Mouse (Mus musculus): ENCODE data around the gene Cdca8. TPM values are rescaled to one million over a fixed set of nuclear protein-coding genes. Genes with fewer than 3 reads are reported as not detected.
"Not testable (repeated sequence)": the region's sequence is repeated elsewhere in the genome, so short reads cannot be mapped to it uniquely, and the experiment has no call there.

Cdca8 gene
- 1 to 10 TPM; 3.3 to 3.4 TPM for total RNA-seq (2021)
- long read RNA-seq, experiment 1, partial matches to known transcripts: 0 of 3 reads
- long read RNA-seq, experiment 1, other reads (novel, unspliced or antisense): 2 of 3 reads
- long read RNA-seq, experiment 2, transcript Cdca8-202 (10 exons, 1,626 nt): major isoform, 9 of 10 reads
- long read RNA-seq, experiment 2, partial matches to known transcripts: 0 of 10 reads
- long read RNA-seq, experiment 2, other reads (novel, unspliced or antisense): 1 of 10 reads

- DNase-seq (ENCODE audit: low spot score in 2 of 2): not testable (repeated sequence)
These were observed at the start of gene Cdca8 for GRCm38 (mm10) chr4:124939211-124939610. Cdca8 (minus strand) TSS chr4:124939311.

GRCm38 (mm10) chr4:124988382-124988781 is 49.3 kb upstream of the Cdca8 start:
- no peak for DNase-seq (ENCODE audit: low spot score in 2 of 2)

GRCm38 (mm10) chr4:124987711-124988097 is 48.6 kb upstream of the Cdca8 start:
- no peak for DNase-seq (ENCODE audit: low spot score in 2 of 2)

GRCm38 (mm10) chr4:124986739-124987710 is 47.9 kb upstream of the Cdca8 start:
- DNase-seq (ENCODE audit: low spot score in 2 of 2): no peak

- no peak for DNase-seq (ENCODE audit: low spot score in 2 of 2)
These were observed 46.8 kb upstream of the Cdca8 start, which contains the start of gene Rspo1 for GRCm38 (mm10) chr4:124985671-124986602. Rspo1 (plus strand) TSS chr4:124986430.

GRCm38 (mm10) chr4:124984871-124985670 is 46.0 kb upstream of the Cdca8 start:
- DNase-seq (ENCODE audit: low spot score in 2 of 2): no peak

GRCm38 (mm10) chr4:124983893-124984526 is 44.9 kb upstream of the Cdca8 start:
- DNase-seq (ENCODE audit: low spot score in 2 of 2): no peak

GRCm38 (mm10) chr4:124978201-124978600 is 39.1 kb upstream of the Cdca8 start:
- DNase-seq (ENCODE audit: low spot score in 2 of 2): no peak

- no peak for DNase-seq (ENCODE audit: low spot score in 2 of 2)
These were observed 34.2 kb upstream of the Cdca8 start for GRCm38 (mm10) chr4:124973296-124973695.

- DNase-seq (ENCODE audit: low spot score in 2 of 2): no peak
These were observed 33.2 kb upstream of the Cdca8 start for GRCm38 (mm10) chr4:124972316-124972715.

- DNase-seq (ENCODE audit: low spot score in 2 of 2): no peak
These were observed 32.0 kb upstream of the Cdca8 start for GRCm38 (mm10) chr4:124971094-124971493.

- no peak for DNase-seq (ENCODE audit: low spot score in 2 of 2)
These were observed 31.6 kb upstream of the Cdca8 start for GRCm38 (mm10) chr4:124970677-124971076.

- no peak for DNase-seq (ENCODE audit: low spot score in 2 of 2)
These were observed 31.1 kb upstream of the Cdca8 start for GRCm38 (mm10) chr4:124970194-124970593.

GRCm38 (mm10) chr4:124969219-124969848 is 30.2 kb upstream of the Cdca8 start:
- DNase-seq (ENCODE audit: low spot score in 2 of 2): no peak

GRCm38 (mm10) chr4:124968711-124969110 is 29.6 kb upstream of the Cdca8 start:
- no peak for DNase-seq (ENCODE audit: low spot score in 2 of 2)

GRCm38 (mm10) chr4:124964912-124965599 is 25.9 kb upstream of the Cdca8 start:
- no peak for DNase-seq (ENCODE audit: low spot score in 2 of 2)

GRCm38 (mm10) chr4:124962576-124962975 is 23.5 kb upstream of the Cdca8 start:
- no peak for DNase-seq (ENCODE audit: low spot score in 2 of 2)

GRCm38 (mm10) chr4:124960940-124961339 is 21.8 kb upstream of the Cdca8 start:
- DNase-seq (ENCODE audit: low spot score in 2 of 2): no peak

- DNase-seq (ENCODE audit: low spot score in 2 of 2): no peak
These were observed 20.0 kb upstream of the Cdca8 start for GRCm38 (mm10) chr4:124959062-124959461.

All from layer of hippocampus, postnatal 14 days (tissue).